Mouse (Mus musculus) central nervous system, embryonic 18 days (tissue): ENCODE data around the gene Olfr836. TPM values are rescaled to one million over a fixed set of nuclear protein-coding genes. Genes with fewer than 3 reads are reported as not detected.

ENCODE experiments used
- polyA plus RNA-seq: library from polyadenylated mRNA; depleted of rRNA; stranded (reverse); fragments of >200 nt; gene quantifications from 2 replicates; pipeline ENCODE4 v1.2.3, GENCODE M21; 2012; rRNA removed

The Olfr836 gene
- not detected in 2 replicates for polyA plus RNA-seq

GRCm38 (mm10) chr9:19120082-19120481, at the start of gene Olfr836:
Gene Olfr836, plus strand, starts transcription at chr9:19120382.

GRCm38 (mm10) chr9:19136017-19136416, 15.8 kb downstream of the Olfr836 start, which contains the start of gene Olfr837:
Gene Olfr837, plus strand, starts transcription at chr9:19136317.

Other genes starting within 250 kb of the Olfr836 start
- gene Olfr830, start 245.7 kb upstream of the Olfr836 start, polyA plus RNA-seq: not detected in 2 replicates
- gene Olfr832, start 183.3 kb upstream of the Olfr836 start, polyA plus RNA-seq: not detected in 2 replicates
- gene Olfr834, start 132.4 kb upstream of the Olfr836 start, polyA plus RNA-seq: not detected in 2 replicates
- not detected in 2 replicates for gene Olfr835, start 87.6 kb upstream of the Olfr836 start, polyA plus RNA-seq
- gene Olfr837, start 15.9 kb downstream of the Olfr836 start, polyA plus RNA-seq: not detected in 2 replicates
- not detected in 2 replicates for gene Olfr839-ps1, start 56.9 kb downstream of the Olfr836 start, polyA plus RNA-seq
- not detected in 2 replicates for gene Olfr843, start 131.6 kb downstream of the Olfr836 start, polyA plus RNA-seq
- not detected in 2 replicates for gene Olfr844, start 196.0 kb downstream of the Olfr836 start, polyA plus RNA-seq
- not detected in 2 replicates for gene Olfr845, start 216.1 kb downstream of the Olfr836 start, polyA plus RNA-seq
- not detected in 2 replicates for gene Olfr846, start 243.6 kb downstream of the Olfr836 start, polyA plus RNA-seq